Mouse (Mus musculus) intestine, postnatal 0 days (tissue): ENCODE measurements around the gene Dhcr24. TPM values are rescaled to one million over a fixed set of nuclear protein-coding genes. Genes with fewer than 3 reads are reported as not detected.

Experiments
- ATAC-seq: fragments of 200-750 bp; cut with Nextera tagmentation; 2 replicates; pipeline ENCODE4 v1.8.0; 2017; ENCODE audit warnings: mild to moderate bottlenecking, moderate TSS enrichment, moderate library complexity
- H3K27ac ChIP-seq: fragments of 300-500 bp; sonication (generic); 2 replicates; pipeline ENCODE4 v1.5.1; 2014; ENCODE audit warnings: mild to moderate bottlenecking, low read depth, low read length, moderate library complexity
- H3K27me3 ChIP-seq: fragments of 300-500 bp; sonication (generic); replicated peaks from 2 replicates; pipeline ENCODE4 v1.6.1; 2014; ENCODE audit warnings: low read length, mixed read lengths; ENCODE audit not compliant: control insufficient read depth, insufficient read depth
- H3K36me3 ChIP-seq: fragments of 300-500 bp; sonication (generic); 2 replicates; pipeline ENCODE4 v1.6.1; 2014; ENCODE audit warnings: mild to moderate bottlenecking, moderate library complexity; ENCODE audit not compliant: control insufficient read depth, insufficient read depth
- H3K4me1 ChIP-seq: fragments of 300-500 bp; sonication (generic); replicated peaks from 2 replicates; pipeline ENCODE4 v1.6.1; 2014; ENCODE audit warnings: antibody characterized with exemption, low read length, mixed read lengths; ENCODE audit not compliant: control insufficient read depth, insufficient read depth
- H3K4me2 ChIP-seq: fragments of 300-500 bp; sonication (generic); replicated peaks from 2 replicates; pipeline ENCODE4 v1.6.1; 2014; ENCODE audit warnings: low read depth, mild to moderate bottlenecking, moderate library complexity
- H3K4me3 ChIP-seq: fragments of 300-500 bp; sonication (generic); 2 replicates; pipeline ENCODE4 v1.5.1; 2014; ENCODE audit warnings: low read depth, low read length
- H3K9ac ChIP-seq: fragments of 300-500 bp; sonication (generic); 2 replicates; pipeline ENCODE4 v1.6.1; 2014; ENCODE audit warnings: mild to moderate bottlenecking, low read depth, low read length
- H3K9me3 ChIP-seq: fragments of 300-500 bp; sonication (generic); 2 replicates; pipeline ENCODE4 v1.6.1; 2016; ENCODE audit warnings: mixed run types; ENCODE audit not compliant: control insufficient read depth
- CTCF ChIP-seq: sonication (generic); IDR thresholded peaks from 2 replicates; pipeline ENCODE4 v1.5.1; 2016; ENCODE audit warnings: low read depth, mild to moderate bottlenecking, control low read depth, antibody characterized with exemption, moderate library complexity
- WGBS: fragments of 180-500 bp; shearing (Covaris S2); extraction: QIAGEN DNeasy Blood & Tissue Kit; methylation state at CpG from one replicate; pipeline ENCODE4 v1.1.7; 2014; 5-methylcytosine and 5-hydroxymethylcytosine counted together
- polyA plus RNA-seq: library from polyadenylated mRNA; unstranded; fragments of >200 nt; fragmentation: Nextera tagmentation; extraction: Ambion mirVana; gene quantifications from 2 replicates; pipeline ENCODE4 v1.2.1, GENCODE M21; 2015

Dhcr24 gene
- polyA plus RNA-seq, 1 experiment from 2014 or later: 6.5 TPM

GRCm38 (mm10) chr4:106617056-106617455 lies 56.2 kb downstream of the Dhcr24 start, which contains the start of gene Lexm:
Lexm (minus strand) TSS chr4:106617241.
- H3K9me3 ChIP-seq: no peaks in the 10 kb centered on the region
- H3K4me2 ChIP-seq: peak within 1 kb of the TSS; percentile 62
- no peak within 1 kb of the TSS for H3K27ac ChIP-seq
- WGBS: 3% methylated on average over 18 of the region's 19 CpGs
- H3K4me1 ChIP-seq: 0 out of 2 replicates have a peak, but pooled peaks cover 8% of the 10 kb centered on the region
- no peak for ATAC-seq
- no peak within 1 kb of the TSS for H3K9ac ChIP-seq
- no peaks in the 10 kb centered on the region for H3K27me3 ChIP-seq
- H3K4me3 ChIP-seq: peak within 1 kb of the TSS; percentile 25; the same call in 1 of the 2 replicates
- TF ChIP-seq CTCF: no peak
- H3K36me3 ChIP-seq: no peaks in the 10 kb centered on the region

GRCm38 (mm10) chr4:106618898-106619297 lies 58.1 kb downstream of the Dhcr24 start:
- H3K27ac ChIP-seq: peak overlapping the region; percentile 92
- 0 out of 2 replicates have a peak, but pooled peaks cover 8% of the 10 kb centered on the region for H3K4me1 ChIP-seq

GRCm38 (mm10) chr4:106621428-106621827 lies 60.6 kb downstream of the Dhcr24 start:
- 0 out of 2 replicates have a peak overlapping the region, but pooled peaks have one; percentile 52 for H3K4me3 ChIP-seq
- peak overlapping the region; percentile 97 for H3K27ac ChIP-seq
- peak overlapping the region; percentile 74 for H3K4me2 ChIP-seq
- peak; percentile 75 for ATAC-seq
- H3K9ac ChIP-seq: 0 out of 2 replicates have a peak overlapping the region, but pooled peaks have one; percentile 63
- H3K27me3 ChIP-seq: no peaks in the 10 kb centered on the region
- WGBS: 31% methylated on average over 3 of the region's 3 CpGs
- H3K9me3 ChIP-seq: no peaks in the 10 kb centered on the region
- 0 out of 2 replicates have a peak, but pooled peaks cover 10% of the 10 kb centered on the region for H3K4me1 ChIP-seq
- TF ChIP-seq CTCF: no peak
- H3K36me3 ChIP-seq: no peaks in the 10 kb centered on the region

More at GRCm38 (mm10) chr4:106618898-106619297, 58.1 kb downstream of the Dhcr24 start:
- H3K36me3 ChIP-seq: no peaks in the 10 kb centered on the region
- H3K4me2 ChIP-seq: no peak overlapping the region
- peak; percentile 61 for TF ChIP-seq CTCF
- H3K9me3 ChIP-seq: no peaks in the 10 kb centered on the region
- peak; percentile 66 for ATAC-seq
- 46% methylated on average over 4 of the region's 4 CpGs for WGBS
- H3K9ac ChIP-seq: no peak overlapping the region
- H3K4me3 ChIP-seq: no peak overlapping the region
- no peaks in the 10 kb centered on the region for H3K27me3 ChIP-seq

- no peaks in the 10 kb centered on the region for H3K9me3 ChIP-seq
- no peak for TF ChIP-seq CTCF
- H3K4me1 ChIP-seq: 0 out of 2 replicates have a peak, but pooled peaks cover 8% of the 10 kb centered on the region
- peak within 1 kb of the TSS; percentile 63 for H3K9ac ChIP-seq
- H3K4me2 ChIP-seq: peak within 1 kb of the TSS; percentile 74
- H3K4me3 ChIP-seq: peak within 1 kb of the TSS; percentile 52
- H3K36me3 ChIP-seq: no peaks in the 10 kb centered on the region
- H3K27ac ChIP-seq: peak within 1 kb of the TSS; percentile 97
- ATAC-seq: peak; percentile 76
- no peaks in the 10 kb centered on the region for H3K27me3 ChIP-seq
- 11% methylated on average over 16 of the region's 16 CpGs for WGBS
Measured at GRCm38 (mm10) chr4:106622030-106622493, 61.2 kb downstream of the Dhcr24 start, which contains the start of gene Ttc22. Ttc22 (plus strand) TSS chr4:106622432.

- H3K36me3 ChIP-seq: no peaks in the 10 kb centered on the region
- peak overlapping the region; percentile 74 for H3K4me2 ChIP-seq
- H3K9me3 ChIP-seq: no peaks in the 10 kb centered on the region
- H3K4me1 ChIP-seq: 0 out of 2 replicates have a peak, but pooled peaks cover 6% of the 10 kb centered on the region
- no peak for ATAC-seq
- H3K9ac ChIP-seq: peak overlapping the region; percentile 63
- peak overlapping the region; percentile 52 for H3K4me3 ChIP-seq
- WGBS: 41% methylated on average over 24 of the region's 28 CpGs
- H3K27ac ChIP-seq: peak overlapping the region; percentile 97
- no peaks in the 10 kb centered on the region for H3K27me3 ChIP-seq
- TF ChIP-seq CTCF: no peak
Measured at GRCm38 (mm10) chr4:106622712-106623111, 61.9 kb downstream of the Dhcr24 start.

- Histone ChIP-seq H3K27me3 (no peaks in the 10 kb centered on the region), H3K27ac (peak overlapping the region; percentile 28; the same call in 1 of the 2 replicates), H3K4me3 (peak overlapping the region; percentile 52), H3K36me3 (no peaks in the 10 kb centered on the region), H3K9me3 (no peaks in the 10 kb centered on the region), H3K9ac (0 out of 2 replicates have a peak overlapping the region, but pooled peaks have one; percentile 46), H3K4me1 (peaks cover 3% of the 10 kb centered on the region; the same call in 1 of the 2 replicates), H3K4me2 (peak overlapping the region; percentile 74)
- ATAC-seq: no peak
- TF ChIP-seq CTCF: no peak
- WGBS: 80% methylated on average over 10 of the region's 10 CpGs
Measured at GRCm38 (mm10) chr4:106624271-106624670, 63.4 kb downstream of the Dhcr24 start.
